Mouse (Mus musculus): Measurements from ENCODE around the gene Rab35. TPM values are rescaled to one million over a fixed set of nuclear protein-coding genes. Genes with fewer than 3 reads are reported as not detected.

Gene Rab35
- polyA plus RNA-seq, 1 experiment: 87.8 TPM

GRCm38 (mm10) chr5:115650885-115651284 lies 19.2 kb downstream of the Rab35 start:
- 16% methylated on average over 10 of the region's 10 CpGs for WGBS
- peak in 1 of 2 experiments; percentile 29 for DNase-seq
- Histone ChIP-seq H3K4me1 (ENCODE audit: control insufficient read depth, insufficient read depth, low read length) (peaks cover 17% of the 10 kb centered on the region), H3K27ac (ENCODE audit: insufficient read depth, low read length) (no peak overlapping the region), H3K4me3 (replicated peaks; ENCODE audit: insufficient read depth, low read depth, low read length) (no peak overlapping the region), H3K27me3 (ENCODE audit: control insufficient read depth, insufficient read depth, low read length) (no peaks in the 10 kb centered on the region)
- TF ChIP-seq CTCF (IDR thresholded peaks at IDR 0.05; ENCODE audit: borderline replicate concordance, insufficient read depth, low read depth, low read length) (no peak), POLR2A (IDR thresholded peaks at IDR 0.05; ENCODE audit: borderline replicate concordance, insufficient read depth, low read length) (no peak)

- no peak for DNase-seq
- Histone ChIP-seq H3K4me1 (ENCODE audit: control insufficient read depth, insufficient read depth, low read length) (peaks cover 15% of the 10 kb centered on the region), H3K27me3 (ENCODE audit: control insufficient read depth, insufficient read depth, low read length) (no peaks in the 10 kb centered on the region), H3K27ac (ENCODE audit: insufficient read depth, low read length) (peak overlapping the region; percentile 50; the same call in 1 of the 2 replicates), H3K4me3 (replicated peaks; ENCODE audit: insufficient read depth, low read depth, low read length) (no peak overlapping the region)
- no peak for TF ChIP-seq CTCF (IDR thresholded peaks at IDR 0.05; ENCODE audit: borderline replicate concordance, insufficient read depth, low read depth, low read length)
- TF ChIP-seq POLR2A (IDR thresholded peaks at IDR 0.05; ENCODE audit: borderline replicate concordance, insufficient read depth, low read length): no peak
- WGBS: 88% methylated on average over 10 of the region's 10 CpGs
Observed at GRCm38 (mm10) chr5:115651821-115652220, 20.1 kb downstream of the Rab35 start.

- peak; percentile 100 for DNase-seq
- Histone ChIP-seq H3K4me3 (replicated peaks; ENCODE audit: insufficient read depth, low read depth, low read length) (peak overlapping the region; percentile 55), H3K27ac (ENCODE audit: insufficient read depth, low read length) (peak overlapping the region; percentile 43), H3K4me1 (ENCODE audit: control insufficient read depth, insufficient read depth, low read length) (peaks cover 15% of the 10 kb centered on the region), H3K27me3 (ENCODE audit: control insufficient read depth, insufficient read depth, low read length) (no peaks in the 10 kb centered on the region)
- peak; percentile 97 for TF ChIP-seq POLR2A (IDR thresholded peaks at IDR 0.05; ENCODE audit: borderline replicate concordance, insufficient read depth, low read length)
- peak; percentile 86 for TF ChIP-seq CTCF (IDR thresholded peaks at IDR 0.05; ENCODE audit: borderline replicate concordance, insufficient read depth, low read depth, low read length)
- 2% methylated on average over 35 of the region's 35 CpGs for WGBS
Observed at GRCm38 (mm10) chr5:115652681-115653575, 21.2 kb downstream of the Rab35 start.

- DNase-seq: no peak
- Histone ChIP-seq H3K4me1 (ENCODE audit: control insufficient read depth, insufficient read depth, low read length) (peaks cover 15% of the 10 kb centered on the region), H3K4me3 (replicated peaks; ENCODE audit: insufficient read depth, low read depth, low read length) (no peak overlapping the region), H3K27me3 (ENCODE audit: control insufficient read depth, insufficient read depth, low read length) (no peaks in the 10 kb centered on the region), H3K27ac (ENCODE audit: insufficient read depth, low read length) (no peak overlapping the region)
- no peak for TF ChIP-seq POLR2A (IDR thresholded peaks at IDR 0.05; ENCODE audit: borderline replicate concordance, insufficient read depth, low read length)
- WGBS: 94% methylated on average over 12 of the region's 12 CpGs
Observed at GRCm38 (mm10) chr5:115653776-115654175, 22.1 kb downstream of the Rab35 start.

GRCm38 (mm10) chr5:115656677-115657076 lies 25.0 kb downstream of the Rab35 start:
- Histone ChIP-seq H3K4me3 (replicated peaks; ENCODE audit: insufficient read depth, low read depth, low read length) (no peak overlapping the region), H3K27me3 (ENCODE audit: control insufficient read depth, insufficient read depth, low read length) (no peaks in the 10 kb centered on the region), H3K27ac (ENCODE audit: insufficient read depth, low read length) (no peak overlapping the region), H3K4me1 (ENCODE audit: control insufficient read depth, insufficient read depth, low read length) (peaks cover 5% of the 10 kb centered on the region)
- 71% methylated on average over 6 of the region's 6 CpGs for whole genome bisulfite sequencing
- no peak for TF ChIP-seq CTCF (IDR thresholded peaks at IDR 0.05; ENCODE audit: borderline replicate concordance, insufficient read depth, low read depth, low read length)
- no peak for TF ChIP-seq POLR2A (IDR thresholded peaks at IDR 0.05; ENCODE audit: borderline replicate concordance, insufficient read depth, low read length)
- DNase-seq: no peak

GRCm38 (mm10) chr5:115657234-115657633 lies 25.5 kb downstream of the Rab35 start:
- H3K4me1 ChIP-seq (ENCODE audit: control insufficient read depth, insufficient read depth, low read length): no peaks in the 10 kb centered on the region; the same call in 1 of the 2 replicates
- 66% methylated on average over 1 of the region's 1 CpGs for WGBS
- DNase-seq: no peak
- no peak overlapping the region for H3K4me3 ChIP-seq (replicated peaks; ENCODE audit: insufficient read depth, low read depth, low read length)
- no peaks in the 10 kb centered on the region for H3K27me3 ChIP-seq (ENCODE audit: control insufficient read depth, insufficient read depth, low read length)
- TF ChIP-seq POLR2A (IDR thresholded peaks at IDR 0.05; ENCODE audit: borderline replicate concordance, insufficient read depth, low read length) (no peak), CTCF (IDR thresholded peaks at IDR 0.05; ENCODE audit: borderline replicate concordance, insufficient read depth, low read depth, low read length) (no peak)
- no peak overlapping the region for H3K27ac ChIP-seq (ENCODE audit: insufficient read depth, low read length)

GRCm38 (mm10) chr5:115658352-115658751 lies 26.6 kb downstream of the Rab35 start:
- 86% methylated on average over 6 of the region's 6 CpGs for WGBS
- Histone ChIP-seq H3K27ac (ENCODE audit: insufficient read depth, low read length) (no peak overlapping the region), H3K4me3 (replicated peaks; ENCODE audit: insufficient read depth, low read depth, low read length) (no peak overlapping the region), H3K27me3 (ENCODE audit: control insufficient read depth, insufficient read depth, low read length) (no peaks in the 10 kb centered on the region), H3K4me1 (ENCODE audit: control insufficient read depth, insufficient read depth, low read length) (no peaks in the 10 kb centered on the region)
- DNase-seq: no peak
- TF ChIP-seq CTCF (IDR thresholded peaks at IDR 0.05; ENCODE audit: borderline replicate concordance, insufficient read depth, low read depth, low read length) (no peak), POLR2A (IDR thresholded peaks at IDR 0.05; ENCODE audit: borderline replicate concordance, insufficient read depth, low read length) (no peak)

- peaks cover 14% of the 10 kb centered on the region for H3K4me1 ChIP-seq (ENCODE audit: control insufficient read depth, insufficient read depth, low read length)
- H3K4me3 ChIP-seq (replicated peaks; ENCODE audit: insufficient read depth, low read depth, low read length): no peak overlapping the region
- WGBS: 83% methylated on average over 22 of the region's 22 CpGs
- no peak overlapping the region for H3K27ac ChIP-seq (ENCODE audit: insufficient read depth, low read length)
- no peak for TF ChIP-seq CTCF (IDR thresholded peaks at IDR 0.05; ENCODE audit: borderline replicate concordance, insufficient read depth, low read depth, low read length)
- no peak for TF ChIP-seq POLR2A (IDR thresholded peaks at IDR 0.05; ENCODE audit: borderline replicate concordance, insufficient read depth, low read length)
- no peaks in the 10 kb centered on the region for H3K27me3 ChIP-seq (ENCODE audit: control insufficient read depth, insufficient read depth, low read length)
- DNase-seq: no peak
Observed at GRCm38 (mm10) chr5:115662658-115663057, 30.9 kb downstream of the Rab35 start.

Data from cerebellum, adult 2 months (tissue).